Mouse (Mus musculus): ENCODE results near the gene Robo2. TPM values are rescaled to one million over a fixed set of nuclear protein-coding genes. Genes with fewer than 3 reads are reported as not detected.

The Robo2 gene
- polyA plus RNA-seq, 1 experiment from 2014 or later, result 68.5 TPM

GRCm38 (mm10) chr16:73881911-73882310 is 529.7 kb downstream of the Robo2 start:
- Histone ChIP-seq H3K36me3 (ENCODE audit: poor library complexity, severe bottlenecking) (no peaks in the 10 kb centered on the region), H3K4me2 (no peak overlapping the region), H3K27me3 (no peaks in the 10 kb centered on the region), H3K4me3 (no peak overlapping the region), H3K27ac (no peak overlapping the region), H3K4me1 (no peaks in the 10 kb centered on the region), H3K9ac (no peak overlapping the region), H3K9me3 (replicated peaks) (no peaks in the 10 kb centered on the region)
- no peak for ATAC-seq
- 33% methylated on average over 1 of the region's 1 CpGs for whole genome bisulfite sequencing

- Histone ChIP-seq H3K9ac (no peak overlapping the region), H3K4me1 (no peaks in the 10 kb centered on the region), H3K4me3 (no peak overlapping the region), H3K27me3 (no peaks in the 10 kb centered on the region), H3K4me2 (no peak overlapping the region), H3K36me3 (ENCODE audit: poor library complexity, severe bottlenecking) (no peaks in the 10 kb centered on the region), H3K9me3 (replicated peaks) (no peaks in the 10 kb centered on the region), H3K27ac (no peak overlapping the region)
- WGBS, result 76% methylated on average over 3 of the region's 3 CpGs
- ATAC-seq, result no peak
These were observed 533.7 kb downstream of the Robo2 start for GRCm38 (mm10) chr16:73877973-73878372.

GRCm38 (mm10) chr16:73874991-73875390 is 536.6 kb downstream of the Robo2 start:
- Histone ChIP-seq H3K27ac (no peak overlapping the region), H3K9ac (no peak overlapping the region), H3K4me1 (no peaks in the 10 kb centered on the region), H3K4me3 (no peak overlapping the region), H3K27me3 (no peaks in the 10 kb centered on the region), H3K36me3 (ENCODE audit: poor library complexity, severe bottlenecking) (no peaks in the 10 kb centered on the region), H3K4me2 (no peak overlapping the region), H3K9me3 (replicated peaks) (no peaks in the 10 kb centered on the region)
- 86% methylated on average over 2 of the region's 2 CpGs for WGBS
- no peak for ATAC-seq

GRCm38 (mm10) chr16:73873828-73874558 is 537.6 kb downstream of the Robo2 start:
- no peak for ATAC-seq
- H3K4me3 ChIP-seq, result no peak overlapping the region
- H3K4me2 ChIP-seq, result no peak overlapping the region
- no peak overlapping the region for H3K9ac ChIP-seq
- no peaks in the 10 kb centered on the region for H3K4me1 ChIP-seq
- H3K27ac ChIP-seq, result no peak overlapping the region
- H3K27me3 ChIP-seq, result no peaks in the 10 kb centered on the region
- WGBS, result 95% methylated on average over 5 of the region's 5 CpGs
- H3K36me3 ChIP-seq (ENCODE audit: poor library complexity, severe bottlenecking), result no peaks in the 10 kb centered on the region
- H3K9me3 ChIP-seq (replicated peaks), result no peaks in the 10 kb centered on the region

GRCm38 (mm10) chr16:73870296-73870695 is 541.3 kb downstream of the Robo2 start:
- WGBS, result 74% methylated on average over 5 of the region's 5 CpGs
- H3K27ac ChIP-seq, result no peak overlapping the region
- no peaks in the 10 kb centered on the region for H3K9me3 ChIP-seq (replicated peaks)
- no peak overlapping the region for H3K4me3 ChIP-seq
- no peak overlapping the region for H3K4me2 ChIP-seq
- no peaks in the 10 kb centered on the region for H3K27me3 ChIP-seq
- ATAC-seq, result no peak
- no peak overlapping the region for H3K9ac ChIP-seq
- no peaks in the 10 kb centered on the region for H3K4me1 ChIP-seq
- no peaks in the 10 kb centered on the region for H3K36me3 ChIP-seq (ENCODE audit: poor library complexity, severe bottlenecking)

GRCm38 (mm10) chr16:73869527-73870212 is 542.0 kb downstream of the Robo2 start:
- Histone ChIP-seq H3K27ac (no peak overlapping the region), H3K4me2 (no peak overlapping the region), H3K36me3 (ENCODE audit: poor library complexity, severe bottlenecking) (no peaks in the 10 kb centered on the region), H3K4me1 (peaks cover 4% of the 10 kb centered on the region), H3K4me3 (no peak overlapping the region), H3K27me3 (no peaks in the 10 kb centered on the region), H3K9me3 (replicated peaks) (no peaks in the 10 kb centered on the region), H3K9ac (no peak overlapping the region)
- ATAC-seq, result no peak
- WGBS, result 92% methylated on average over 7 of the region's 7 CpGs

- Histone ChIP-seq H3K9me3 (replicated peaks) (no peaks in the 10 kb centered on the region), H3K27ac (peak overlapping the region; percentile 59), H3K36me3 (ENCODE audit: poor library complexity, severe bottlenecking) (no peaks in the 10 kb centered on the region), H3K4me1 (peaks cover 25% of the 10 kb centered on the region), H3K9ac (no peak overlapping the region), H3K27me3 (no peaks in the 10 kb centered on the region), H3K4me3 (no peak overlapping the region), H3K4me2 (peak overlapping the region; percentile 21; the same call in 1 of the 2 replicates)
- WGBS, result 17% methylated on average over 9 of the region's 9 CpGs
- ATAC-seq, result peak; percentile 68
These were observed 547.0 kb downstream of the Robo2 start for GRCm38 (mm10) chr16:73864625-73865024.

- no peaks in the 10 kb centered on the region for H3K27me3 ChIP-seq
These were observed 547.9 kb downstream of the Robo2 start for GRCm38 (mm10) chr16:73863748-73864147.

GRCm38 (mm10) chr16:73858717-73859116 is 552.9 kb downstream of the Robo2 start:
- Histone ChIP-seq H3K9me3 (replicated peaks) (no peaks in the 10 kb centered on the region), H3K4me2 (no peak overlapping the region), H3K9ac (no peak overlapping the region), H3K4me3 (no peak overlapping the region), H3K27me3 (no peaks in the 10 kb centered on the region), H3K36me3 (ENCODE audit: poor library complexity, severe bottlenecking) (no peaks in the 10 kb centered on the region), H3K27ac (no peak overlapping the region), H3K4me1 (peaks cover 11% of the 10 kb centered on the region)
- peak; percentile 79; the same call in 1 of the 2 replicates for ATAC-seq
- 38% methylated on average over 2 of the region's 2 CpGs for WGBS

More at GRCm38 (mm10) chr16:73863748-73864147, 547.9 kb downstream of the Robo2 start:
- peaks cover 25% of the 10 kb centered on the region for H3K4me1 ChIP-seq
- H3K9ac ChIP-seq, result no peak overlapping the region
- peak; percentile 67 for ATAC-seq
- peak overlapping the region; percentile 4; the same call in 1 of the 2 replicates for H3K4me2 ChIP-seq
- H3K4me3 ChIP-seq, result no peak overlapping the region
- H3K27ac ChIP-seq, result peak overlapping the region; percentile 59; the same call in 1 of the 2 replicates
- no peaks in the 10 kb centered on the region for H3K36me3 ChIP-seq (ENCODE audit: poor library complexity, severe bottlenecking)
- 0% methylated on average over 3 of the region's 3 CpGs for WGBS
- H3K9me3 ChIP-seq (replicated peaks), result no peaks in the 10 kb centered on the region

- no peak for ATAC-seq
- Histone ChIP-seq H3K9me3 (replicated peaks) (no peaks in the 10 kb centered on the region), H3K4me3 (no peak overlapping the region), H3K27me3 (no peaks in the 10 kb centered on the region), H3K4me2 (no peak overlapping the region), H3K9ac (no peak overlapping the region), H3K4me1 (no peaks in the 10 kb centered on the region), H3K36me3 (ENCODE audit: poor library complexity, severe bottlenecking) (no peaks in the 10 kb centered on the region), H3K27ac (no peak overlapping the region)
- WGBS, result 86% methylated on average over 3 of the region's 3 CpGs
These were observed 555.8 kb downstream of the Robo2 start for GRCm38 (mm10) chr16:73855821-73856220.
